Mouse (Mus musculus): Measurements from ENCODE around the gene Alcam. TPM values are rescaled to one million over a fixed set of nuclear protein-coding genes. Genes with fewer than 3 reads are reported as not detected.
A peak's percentile ranks its signal among the peaks of the same experiment; 100 is the strongest.

Alcam gene
- total and polyA plus RNA-seq, 2 experiments = 8.7 to 52.0 TPM

DNA sequence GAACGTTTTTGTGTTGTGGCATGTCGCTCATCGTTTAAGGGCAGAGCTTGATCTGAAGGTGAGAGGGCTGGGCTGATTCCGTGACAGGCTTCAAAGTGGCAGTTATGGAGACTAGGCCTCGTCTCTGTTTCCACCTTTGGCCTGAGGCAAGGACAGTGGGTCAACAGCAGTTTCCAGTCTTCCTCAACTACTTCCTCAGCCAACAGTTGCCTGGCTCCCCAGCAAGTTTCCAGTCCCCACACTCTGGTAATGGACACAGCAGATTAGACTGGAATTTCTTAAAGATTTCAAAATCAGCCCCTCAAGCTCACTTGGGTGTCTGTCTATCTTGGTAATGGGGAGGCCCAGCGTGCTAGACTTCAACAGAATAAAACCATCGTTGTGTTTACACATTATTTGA is 224.4 kb downstream of the Alcam start:
- Histone ChIP-seq H3K27ac (replicated peaks; ENCODE audit: insufficient read depth, low read depth, low read length) (no peak overlapping the region), H3K4me1 (ENCODE audit: control insufficient read depth, insufficient read depth, low read length) (0 out of 2 replicates have a peak, but pooled peaks cover 3% of the 10 kb centered on the region), H3K36me3 (ENCODE audit: control insufficient read depth, insufficient read depth, low read length) (no peaks in the 10 kb centered on the region), H3K27me3 (ENCODE audit: control insufficient read depth, insufficient read depth, low read length) (no peaks in the 10 kb centered on the region), H3K79me2 (ENCODE audit: control insufficient read depth, insufficient read depth, low read length) (no peaks in the 10 kb centered on the region), H3K9ac (ENCODE audit: low read depth, low read length) (no peak overlapping the region), H3K4me3 (ENCODE audit: insufficient read depth, low read depth, low read length) (no peak overlapping the region)
- TF ChIP-seq CTCF (IDR thresholded peaks at IDR 0.05; ENCODE audit: low read depth, low read length) = no peak
- no peak for TF ChIP-seq POLR2A (IDR thresholded peaks at IDR 0.05; ENCODE audit: extremely low read depth, insufficient read depth, low read length)
- no peak for DNase-seq (ENCODE audit: extremely low read depth, low read depth, low spot score)
- WGBS = 83% methylated on average over 7 of the region's 7 CpGs

DNA sequence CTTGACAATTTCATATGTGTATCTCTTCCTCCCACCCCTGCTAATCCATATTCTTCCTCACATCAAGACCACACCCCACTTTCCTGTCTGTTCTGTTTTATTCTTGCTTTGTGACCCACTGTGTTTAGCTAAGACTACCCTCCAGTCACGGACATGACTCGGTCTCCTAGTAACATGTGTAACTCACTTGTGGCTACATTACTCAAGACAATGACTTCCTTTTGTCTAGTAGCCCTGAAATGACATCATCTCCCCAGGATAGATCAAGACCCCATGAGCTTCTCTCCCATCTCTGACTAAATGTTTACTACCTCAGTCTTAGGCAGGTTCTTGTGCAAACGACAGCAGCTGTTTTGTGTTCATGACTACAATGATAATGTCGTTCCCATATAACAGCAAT is 231.0 kb downstream of the Alcam start:
- no peak overlapping the region for H3K9ac ChIP-seq (ENCODE audit: low read depth, low read length)
- no peaks in the 10 kb centered on the region for H3K27me3 ChIP-seq (ENCODE audit: control insufficient read depth, insufficient read depth, low read length)
- no peak for DNase-seq (ENCODE audit: extremely low read depth, low read depth, low spot score)
- TF ChIP-seq CTCF (IDR thresholded peaks at IDR 0.05; ENCODE audit: low read depth, low read length) = no peak
- no peak for TF ChIP-seq POLR2A (IDR thresholded peaks at IDR 0.05; ENCODE audit: extremely low read depth, insufficient read depth, low read length)
- 82% methylated on average over 4 of the region's 4 CpGs for WGBS
- H3K4me1 ChIP-seq (ENCODE audit: control insufficient read depth, insufficient read depth, low read length) = 0 out of 2 replicates have a peak, but pooled peaks cover 3% of the 10 kb centered on the region
- no peaks in the 10 kb centered on the region for H3K36me3 ChIP-seq (ENCODE audit: control insufficient read depth, insufficient read depth, low read length)
- H3K79me2 ChIP-seq (ENCODE audit: control insufficient read depth, insufficient read depth, low read length) = no peaks in the 10 kb centered on the region
- H3K27ac ChIP-seq (replicated peaks; ENCODE audit: insufficient read depth, low read depth, low read length) = no peak overlapping the region
- H3K4me3 ChIP-seq (ENCODE audit: insufficient read depth, low read depth, low read length) = no peak overlapping the region

DNA sequence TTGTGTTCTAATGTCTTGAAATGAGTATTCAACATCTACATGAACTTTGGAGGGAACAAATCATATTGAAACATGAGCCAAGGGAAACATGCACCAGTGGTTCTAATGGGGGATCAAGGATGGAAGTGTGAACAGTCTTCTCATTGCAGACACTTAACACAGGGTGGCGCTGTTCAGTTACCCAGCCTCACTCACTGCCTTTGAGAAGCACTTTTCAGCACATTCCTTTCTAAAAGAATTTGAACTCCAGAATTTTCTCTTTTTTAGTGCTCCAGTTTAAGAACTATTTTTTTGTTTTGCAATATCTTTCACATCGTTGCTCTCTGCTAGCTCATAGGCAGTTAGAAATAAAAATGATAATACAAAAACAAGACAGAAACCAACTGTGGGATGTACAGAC is 234.8 kb downstream of the Alcam start:
- peak; percentile 41 for DNase-seq (ENCODE audit: extremely low read depth, low read depth, low spot score)
- H3K4me1 ChIP-seq (ENCODE audit: control insufficient read depth, insufficient read depth, low read length) = no peaks in the 10 kb centered on the region
- no peak overlapping the region for H3K4me3 ChIP-seq (ENCODE audit: insufficient read depth, low read depth, low read length)
- H3K9ac ChIP-seq (ENCODE audit: low read depth, low read length) = no peak overlapping the region
- no peak overlapping the region for H3K27ac ChIP-seq (replicated peaks; ENCODE audit: insufficient read depth, low read depth, low read length)
- WGBS = 21% methylated on average over 2 of the region's 2 CpGs
- no peaks in the 10 kb centered on the region for H3K36me3 ChIP-seq (ENCODE audit: control insufficient read depth, insufficient read depth, low read length)
- no peaks in the 10 kb centered on the region for H3K27me3 ChIP-seq (ENCODE audit: control insufficient read depth, insufficient read depth, low read length)
- H3K79me2 ChIP-seq (ENCODE audit: control insufficient read depth, insufficient read depth, low read length) = no peaks in the 10 kb centered on the region
- no peak for TF ChIP-seq POLR2A (IDR thresholded peaks at IDR 0.05; ENCODE audit: extremely low read depth, insufficient read depth, low read length)
- peak; percentile 72 for TF ChIP-seq CTCF (IDR thresholded peaks at IDR 0.05; ENCODE audit: low read depth, low read length)

DNA sequence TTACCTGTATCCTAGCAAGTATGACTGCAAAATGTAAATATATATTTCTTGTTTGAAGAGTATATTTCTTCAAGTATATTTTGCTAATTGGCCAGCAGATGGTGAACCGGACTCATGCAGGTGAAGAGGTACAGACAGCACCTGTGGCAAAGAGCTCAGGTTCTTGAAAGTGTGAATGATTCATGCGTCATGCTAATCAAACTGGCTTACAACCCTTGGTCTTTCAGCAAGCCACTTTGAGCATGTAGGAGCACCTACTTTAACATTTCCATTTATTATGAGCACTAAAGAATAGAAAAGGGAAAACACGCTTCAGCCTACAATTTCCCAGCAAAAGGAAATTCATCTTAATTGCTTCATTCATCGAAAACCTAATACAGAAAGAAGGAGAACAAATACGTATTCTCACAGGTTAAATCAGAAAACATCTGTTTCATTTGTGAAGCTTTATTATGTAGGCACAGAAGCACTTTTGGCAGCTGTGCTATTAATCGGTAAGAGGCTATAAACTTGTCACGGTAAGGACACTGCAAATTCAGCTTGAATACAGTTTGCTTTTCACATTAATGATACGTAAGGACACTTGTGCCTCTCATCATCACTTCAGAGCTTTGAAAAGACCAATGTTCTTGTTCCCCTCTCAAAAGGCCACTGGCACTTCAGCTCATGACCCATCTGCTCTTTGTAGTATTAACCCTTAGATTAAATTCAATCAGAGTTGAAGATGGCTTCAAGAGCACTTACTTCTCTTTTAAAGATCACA is 242.8 kb downstream of the Alcam start:
- H3K27ac ChIP-seq (replicated peaks; ENCODE audit: insufficient read depth, low read depth, low read length) = no peak overlapping the region
- DNase-seq (ENCODE audit: extremely low read depth, low read depth, low spot score) = no peak
- TF ChIP-seq CTCF (IDR thresholded peaks at IDR 0.05; ENCODE audit: low read depth, low read length) = no peak
- no peak for TF ChIP-seq POLR2A (IDR thresholded peaks at IDR 0.05; ENCODE audit: extremely low read depth, insufficient read depth, low read length)
- H3K27me3 ChIP-seq (ENCODE audit: control insufficient read depth, insufficient read depth, low read length) = no peaks in the 10 kb centered on the region
- H3K36me3 ChIP-seq (ENCODE audit: control insufficient read depth, insufficient read depth, low read length) = peaks cover 3% of the 10 kb centered on the region; the same call in 1 of the 2 replicates
- no peaks in the 10 kb centered on the region for H3K79me2 ChIP-seq (ENCODE audit: control insufficient read depth, insufficient read depth, low read length)
- WGBS = 95% methylated on average over 8 of the region's 8 CpGs
- H3K4me1 ChIP-seq (ENCODE audit: control insufficient read depth, insufficient read depth, low read length) = no peaks in the 10 kb centered on the region
- no peak overlapping the region for H3K4me3 ChIP-seq (ENCODE audit: insufficient read depth, low read depth, low read length)
- H3K9ac ChIP-seq (ENCODE audit: low read depth, low read length) = no peak overlapping the region

DNA sequence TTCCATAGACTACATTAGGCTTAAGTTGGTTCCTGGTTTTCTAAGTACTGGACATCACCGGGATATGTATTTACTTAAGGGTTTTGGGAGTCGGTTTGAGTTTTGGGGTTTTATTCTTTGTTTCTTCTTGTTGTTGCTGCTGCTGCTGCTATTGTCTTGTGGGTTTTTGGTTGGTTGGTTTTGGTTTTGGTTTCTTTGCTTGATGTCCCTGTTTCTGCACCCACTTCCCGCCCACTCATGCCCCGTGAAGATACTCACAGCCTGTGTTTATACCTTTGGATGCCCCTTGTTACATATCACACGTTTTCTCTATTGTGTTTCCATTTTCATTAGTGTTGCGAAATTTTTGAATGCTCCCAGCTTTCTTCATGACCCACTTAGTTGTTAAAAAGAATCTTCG is 253.8 kb downstream of the Alcam start:
- TF ChIP-seq POLR2A (IDR thresholded peaks at IDR 0.05; ENCODE audit: extremely low read depth, insufficient read depth, low read length) (no peak), CTCF (IDR thresholded peaks at IDR 0.05; ENCODE audit: low read depth, low read length) (no peak)
- Histone ChIP-seq H3K36me3 (ENCODE audit: control insufficient read depth, insufficient read depth, low read length) (peaks cover 20% of the 10 kb centered on the region), H3K4me1 (ENCODE audit: control insufficient read depth, insufficient read depth, low read length) (no peaks in the 10 kb centered on the region), H3K27me3 (ENCODE audit: control insufficient read depth, insufficient read depth, low read length) (no peaks in the 10 kb centered on the region), H3K9ac (ENCODE audit: low read depth, low read length) (no peak overlapping the region), H3K79me2 (ENCODE audit: control insufficient read depth, insufficient read depth, low read length) (0 out of 2 replicates have a peak, but pooled peaks cover 4% of the 10 kb centered on the region), H3K27ac (replicated peaks; ENCODE audit: insufficient read depth, low read depth, low read length) (no peak overlapping the region), H3K4me3 (ENCODE audit: insufficient read depth, low read depth, low read length) (no peak overlapping the region)
- 82% methylated on average over 7 of the region's 7 CpGs for WGBS
- DNase-seq (ENCODE audit: extremely low read depth, low read depth, low spot score) = no peak

Data from liver, adult 2 months (tissue).